Mouse (Mus musculus) kidney, postnatal 4 days (tissue): ENCODE measurements around the gene Mum1l1.
"Not testable (repeated sequence)": the region's sequence is repeated elsewhere in the genome, so short reads cannot be mapped to it uniquely, and the experiment has no call there.

ENCODE experiments used
- DNase-seq, 2 experiments: peaks; one replicate each; pipeline ENCODE4 v3.0.0; 2021; ENCODE audit warnings: mixed read lengths in 2 of 2

The Mum1l1 gene

DNA sequence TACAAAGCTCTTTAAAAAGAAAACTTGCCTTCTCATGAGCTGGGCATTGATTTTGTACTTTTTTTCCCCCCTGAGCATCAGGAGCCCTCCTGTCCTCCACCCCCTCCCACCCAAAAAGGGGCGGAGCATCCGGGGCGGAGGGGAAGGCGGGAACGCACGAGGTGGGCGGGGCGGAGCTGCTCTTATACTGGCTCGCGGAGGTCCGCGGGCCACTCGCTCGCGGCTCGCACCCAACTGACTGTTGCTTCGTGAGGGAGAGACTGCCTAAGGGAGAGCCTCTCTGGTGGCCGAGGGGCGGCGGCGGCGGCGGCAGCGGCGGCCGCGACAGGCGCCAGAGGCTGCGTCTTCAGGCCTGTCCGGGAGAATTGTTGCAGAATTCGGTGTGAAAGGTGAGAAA, at the start of gene Mum1l1:
Gene Mum1l1, plus strand, starts transcription at position 214 of the 397 bp plus-strand sequence.
- peak; percentile 82 to 85 for DNase-seq

DNA sequence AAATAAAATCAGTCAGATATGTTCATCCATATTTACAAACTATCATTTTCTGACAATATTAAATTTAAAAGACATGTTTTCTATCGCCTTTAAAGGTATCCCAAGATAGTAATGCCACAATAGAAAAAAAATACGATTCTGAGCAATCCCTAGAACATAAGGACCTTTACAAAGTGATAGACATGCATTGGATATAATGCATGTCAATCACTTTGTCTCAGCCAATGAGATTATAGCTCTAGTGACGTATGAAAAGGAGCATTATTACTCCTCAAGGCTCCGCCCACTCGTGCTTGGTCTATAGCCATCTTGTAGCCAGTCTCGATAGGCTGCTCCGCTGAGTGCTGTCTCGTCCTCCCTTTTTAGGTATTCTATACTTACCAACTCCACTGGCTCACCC, 30.9 kb upstream of the Mum1l1 start, which contains the start of gene 4933428M09Rik:
Gene 4933428M09Rik, plus strand, starts transcription at position 301 of the 400 bp plus-strand sequence.
- no peak for DNase-seq

DNA sequence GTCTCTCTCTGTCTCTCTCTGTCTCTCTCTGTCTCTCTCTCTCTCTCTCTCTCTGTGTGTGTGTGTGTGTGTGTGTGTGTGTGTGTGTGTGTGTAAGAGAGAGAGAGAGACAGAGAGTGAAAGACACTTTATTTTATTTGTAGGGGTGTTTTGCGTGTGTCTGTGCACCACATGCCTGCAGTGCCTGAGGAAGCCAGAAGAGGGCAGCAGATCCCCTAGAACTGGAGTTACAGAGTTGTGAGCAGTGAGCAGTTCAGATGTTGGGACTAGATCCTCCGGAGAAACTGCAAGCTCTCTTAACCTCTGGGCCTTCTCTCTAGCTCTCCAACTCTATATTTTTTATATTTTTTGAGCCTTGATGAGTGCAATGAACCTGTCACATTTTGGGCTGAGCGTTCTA, 18.3 kb upstream of the Mum1l1 start:
- DNase-seq = peak in 1 of 2 experiments; percentile 12

DNA sequence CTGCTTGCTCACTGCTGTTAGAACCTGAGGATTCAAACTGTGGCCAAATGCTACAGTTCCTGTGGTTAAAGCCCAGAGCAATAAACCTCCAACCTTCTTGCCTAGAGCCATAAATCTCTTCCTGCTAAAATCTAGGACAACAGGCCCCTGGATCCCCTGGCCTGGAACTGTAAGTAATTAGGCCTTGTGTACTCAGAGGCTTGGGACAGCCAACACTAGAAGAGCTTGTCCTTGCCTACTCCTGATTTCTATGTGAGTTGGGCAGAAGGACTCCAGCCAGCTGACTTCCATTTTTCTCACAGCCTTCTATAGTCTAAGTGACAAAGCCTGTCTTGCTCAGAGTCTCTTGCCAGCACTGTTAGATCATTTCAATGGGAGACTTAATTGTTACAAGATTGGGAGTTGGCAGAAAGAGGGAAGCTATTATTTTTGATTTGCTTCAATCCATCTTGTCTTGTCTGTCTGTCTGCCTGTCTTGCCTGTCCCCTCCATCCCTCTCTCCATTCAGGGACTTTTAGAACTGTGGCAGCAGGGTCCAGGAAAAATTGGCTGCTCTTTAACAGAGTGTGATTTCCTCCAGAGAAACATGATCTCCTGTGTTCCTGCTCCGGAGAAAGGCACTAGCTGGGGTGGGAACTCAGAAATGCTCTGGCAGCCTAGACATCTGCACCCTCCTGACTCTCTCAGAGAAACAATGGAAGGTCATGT, 15.1 kb upstream of the Mum1l1 start:
- peak in 1 of 2 experiments; percentile 5 for DNase-seq

DNA sequence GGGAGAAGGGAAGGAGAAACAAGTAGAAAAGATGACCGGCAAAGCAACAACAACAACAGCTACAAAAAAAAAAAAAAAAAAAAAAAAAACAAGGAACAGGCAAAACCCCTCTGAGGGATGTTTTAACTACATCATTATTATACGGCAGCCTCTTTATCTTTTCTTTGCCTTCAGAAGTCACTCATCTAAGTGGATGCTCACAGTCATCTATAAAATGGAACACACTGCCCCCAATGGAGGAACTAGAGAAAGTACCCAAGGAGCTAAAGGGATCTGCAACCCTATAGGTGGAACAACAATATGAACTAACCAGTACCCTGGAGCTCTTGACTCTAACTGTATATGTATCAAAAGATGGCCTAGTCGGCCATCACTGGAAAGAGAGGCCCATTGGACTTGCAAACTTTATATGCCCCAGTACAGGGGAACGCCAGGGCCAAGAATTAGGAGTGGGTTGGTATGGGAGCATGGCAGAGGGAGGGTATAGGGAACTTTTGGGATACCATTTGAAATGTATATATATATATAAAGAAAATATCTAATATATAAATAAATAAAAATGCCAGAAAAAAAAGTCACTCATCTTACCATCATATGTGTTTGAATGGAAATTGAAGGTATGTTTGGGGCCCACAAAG, 532 bp upstream of the Mum1l1 start:
- not testable (repeated sequence) for DNase-seq

DNA sequence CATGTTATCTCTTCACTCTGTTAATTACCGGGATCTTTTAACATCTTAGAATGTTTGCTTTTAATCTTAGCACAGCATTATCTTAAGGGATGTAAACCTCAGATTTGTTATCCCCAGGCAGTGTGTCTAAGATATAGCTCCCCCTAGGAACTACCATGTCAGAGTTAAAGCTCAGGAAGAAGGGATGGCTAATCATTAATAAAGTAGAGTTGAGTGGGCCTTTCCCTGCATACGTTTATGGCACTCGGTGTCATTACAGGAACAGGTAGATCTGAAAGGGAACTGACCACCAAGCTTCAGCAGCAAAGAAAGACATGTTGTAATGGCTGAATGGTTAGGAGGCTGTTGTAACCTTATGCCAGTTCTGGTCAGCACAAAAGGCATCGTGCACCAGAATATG, 4.9 kb downstream of the Mum1l1 start:
- no peak for DNase-seq

DNA sequence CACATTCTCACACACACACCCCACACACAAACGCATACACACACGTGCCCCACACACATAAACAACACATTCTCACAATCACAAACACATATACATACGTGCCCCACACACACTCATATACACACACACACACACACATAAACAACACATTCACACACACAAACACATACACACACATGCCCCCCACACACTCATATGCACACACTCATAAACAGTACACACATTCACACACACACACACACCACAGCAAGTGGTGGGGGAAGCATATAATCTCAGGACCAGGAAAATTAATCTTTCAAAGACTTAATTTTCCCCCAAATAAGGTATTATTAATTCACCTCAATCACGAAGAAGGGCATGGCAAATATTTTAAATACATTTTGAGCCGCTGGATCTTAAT, 6.6 kb downstream of the Mum1l1 start:
- no peak for DNase-seq

DNA sequence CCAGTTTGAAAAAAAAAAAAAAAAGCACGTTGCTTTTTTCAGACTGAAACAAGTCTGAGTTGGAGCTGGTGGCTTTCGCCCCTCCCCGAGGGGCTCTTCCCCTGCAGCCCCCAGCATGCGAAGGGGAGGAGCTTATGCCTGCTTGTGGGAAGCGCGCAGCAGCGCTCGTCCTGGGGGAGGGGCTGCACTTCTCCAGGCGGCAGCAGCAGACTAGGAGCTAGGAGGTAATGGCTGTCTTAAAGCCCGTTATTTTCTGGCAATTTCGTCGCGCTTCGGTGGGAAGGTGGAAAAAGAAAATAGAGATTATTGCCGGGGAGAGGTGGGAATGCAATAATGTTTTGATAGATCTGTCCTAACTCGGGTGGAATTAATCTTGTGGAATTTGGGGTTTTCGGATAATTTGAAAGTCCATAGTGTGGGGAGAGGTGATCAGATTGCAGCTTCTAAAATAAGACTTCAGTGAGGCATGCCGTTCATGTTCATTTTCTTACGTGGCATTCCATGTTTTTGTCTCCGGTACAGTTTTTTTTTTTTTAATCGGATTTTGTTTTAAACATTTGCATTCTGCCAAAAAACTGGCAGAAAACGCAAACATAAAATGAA, 7.2 kb downstream of the Mum1l1 start:
- DNase-seq = peak; percentile 66 to 79

DNA sequence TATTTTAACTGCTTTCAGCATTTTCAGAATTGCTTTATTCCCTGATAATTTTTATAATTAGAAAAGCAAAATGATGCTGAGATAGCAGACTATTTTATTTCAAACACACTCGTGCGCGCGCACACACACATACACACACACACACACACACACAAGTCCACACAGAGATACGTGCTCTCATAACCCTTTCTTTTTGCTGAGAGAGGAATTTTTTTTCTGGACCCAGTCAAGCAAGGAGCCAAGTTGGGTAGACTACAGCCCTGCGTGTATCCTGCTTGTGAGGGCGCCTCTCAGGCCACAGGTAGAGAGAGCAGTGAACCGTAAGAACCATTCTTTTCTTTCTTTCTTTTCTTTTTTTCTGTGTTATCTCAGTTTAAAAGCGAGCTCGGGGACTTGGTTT, 7.9 kb downstream of the Mum1l1 start:
- peak in 1 of 2 experiments; percentile 5 for DNase-seq

DNA sequence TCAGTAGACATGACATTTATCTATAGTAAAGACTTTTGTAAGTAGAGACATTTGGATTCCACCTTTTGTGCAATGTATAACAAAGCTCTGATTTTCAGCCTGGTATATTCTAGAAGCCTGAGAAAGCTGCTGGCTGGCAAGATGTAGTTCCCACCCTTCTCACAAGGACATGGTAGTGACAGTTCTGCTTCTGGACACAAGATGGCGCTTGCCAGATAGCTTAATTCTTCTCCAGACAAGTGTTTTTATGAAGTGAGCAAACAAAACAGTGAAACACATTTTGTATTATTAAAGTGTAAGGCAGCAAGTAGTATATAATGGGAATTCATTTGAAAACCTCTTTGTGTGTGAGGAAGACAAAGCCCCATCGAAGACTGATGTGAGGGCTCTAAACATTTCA, 9.2 kb downstream of the Mum1l1 start:
- peak; percentile 68 to 72 for DNase-seq

DNA sequence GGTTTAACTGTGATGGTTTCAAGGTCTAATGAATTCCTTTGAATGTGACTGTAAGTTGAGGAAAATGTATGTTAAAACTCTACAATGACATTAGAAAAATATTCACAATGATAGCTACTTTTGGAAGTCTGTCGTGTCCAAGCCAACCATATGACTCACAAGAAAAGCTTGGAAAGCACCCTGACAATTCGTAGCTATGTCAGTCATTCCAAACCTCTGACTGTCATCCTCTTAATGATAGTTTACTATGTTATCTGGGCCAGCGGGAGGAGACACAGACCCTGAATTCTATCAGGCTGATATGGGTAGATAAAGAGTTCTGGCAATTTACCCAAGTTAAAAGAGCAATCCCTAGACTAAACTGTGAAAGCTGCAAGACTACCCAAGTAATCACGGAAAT, 11.0 kb downstream of the Mum1l1 start:
- DNase-seq = no peak

DNA sequence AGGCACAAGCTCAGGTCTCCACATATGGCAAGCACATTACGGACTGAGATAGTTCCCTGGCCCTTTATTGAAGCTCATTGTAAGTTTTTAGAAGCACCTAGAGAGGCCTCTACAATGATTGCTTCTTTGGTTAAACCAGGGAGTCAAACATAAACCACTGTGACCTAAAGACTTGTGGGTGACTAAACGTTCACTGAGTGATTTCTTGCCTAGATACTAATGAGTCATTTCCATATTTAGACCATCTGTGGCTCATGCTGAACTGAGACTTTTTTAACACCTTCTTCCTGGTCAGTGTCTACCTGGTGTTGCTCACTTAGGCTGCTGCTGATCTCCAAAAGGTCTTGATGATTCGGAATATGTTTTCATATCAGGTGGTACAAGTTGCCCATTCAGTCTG, 12.1 kb downstream of the Mum1l1 start:
- no peak for DNase-seq

DNA sequence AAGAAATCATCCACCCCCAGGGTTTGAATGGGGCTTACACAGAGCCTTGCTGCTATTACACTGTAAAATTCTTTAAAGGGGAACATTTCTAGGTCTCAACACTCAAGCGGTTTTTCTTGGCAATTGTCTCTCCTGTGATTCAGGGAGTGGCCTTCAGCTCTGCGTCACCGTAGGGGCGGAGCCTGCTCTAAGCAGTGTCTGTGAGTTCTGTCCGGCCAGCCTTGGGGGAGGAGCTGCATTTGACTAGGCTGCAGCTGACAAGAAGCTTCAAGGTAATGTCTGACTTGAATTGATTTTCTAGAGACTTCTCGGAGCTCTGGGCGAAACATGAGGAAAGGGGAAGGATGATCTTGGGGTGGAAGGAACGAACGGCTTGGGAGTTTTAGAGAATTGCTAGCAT, 21.3 kb downstream of the Mum1l1 start:
- peak; percentile 79 to 82 for DNase-seq

DNA sequence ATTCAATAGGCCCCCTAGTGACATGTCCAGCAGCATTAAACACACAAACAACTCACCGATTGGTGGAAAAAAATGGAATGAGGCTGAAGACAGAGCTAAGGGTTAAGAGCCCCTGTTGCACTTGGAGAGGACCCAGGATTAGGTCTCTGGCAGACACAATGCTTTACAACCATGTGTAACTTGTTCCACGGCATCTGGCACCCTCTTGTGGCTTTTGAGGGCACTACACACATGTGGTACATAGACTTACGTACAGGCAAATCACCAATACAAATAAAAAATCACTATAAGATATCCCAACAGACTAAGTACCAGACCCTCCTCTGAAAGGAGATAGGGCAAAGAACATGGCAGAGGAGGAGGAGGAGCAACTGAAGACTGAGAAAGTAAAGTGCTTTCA, 37.5 kb downstream of the Mum1l1 start:
- DNase-seq = peak; percentile 34 to 49

DNA sequence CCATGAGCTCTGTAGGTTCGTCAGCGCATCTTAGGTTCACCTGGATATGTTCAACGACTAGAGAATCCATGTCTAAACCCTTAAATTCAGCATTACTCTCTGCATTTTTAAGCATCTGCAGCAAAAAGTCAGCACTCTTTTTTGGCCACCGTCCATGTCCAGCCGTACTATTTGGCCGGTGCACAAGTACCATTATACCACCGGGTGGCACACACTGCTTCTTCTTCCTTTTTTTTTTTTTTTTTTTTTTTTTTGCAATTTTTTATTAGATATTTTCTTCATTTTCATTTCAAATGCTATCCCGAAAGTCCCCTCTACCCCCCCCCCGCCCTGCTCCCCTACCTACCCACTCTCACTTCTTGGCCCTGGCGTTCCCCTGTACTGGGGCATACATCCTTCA, 47.2 kb downstream of the Mum1l1 start:
- DNase-seq = peak in 1 of 2 experiments; percentile 1

DNA sequence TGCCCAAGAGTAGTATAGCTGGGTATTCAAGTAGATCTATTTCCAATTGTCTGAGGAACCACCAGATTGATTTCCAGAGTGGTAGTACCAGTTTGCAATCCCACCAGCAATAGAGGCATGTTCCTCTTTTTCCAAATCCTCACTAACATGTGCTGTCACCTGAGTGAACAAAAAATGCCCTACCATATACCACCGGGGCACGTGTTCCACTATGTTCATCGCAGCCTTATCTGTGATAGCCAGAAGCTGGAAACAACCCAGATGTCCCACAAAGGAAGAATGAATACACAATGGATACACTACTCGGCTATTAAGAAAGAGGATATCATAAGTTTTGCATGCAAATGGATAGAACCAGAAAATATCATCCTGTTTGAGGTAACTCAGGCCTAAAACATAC, 72.1 kb downstream of the Mum1l1 start:
- no peak for DNase-seq
